Mouse (Mus musculus): Measurements from ENCODE around the gene Hnrnpc. TPM values are rescaled to one million over a fixed set of nuclear protein-coding genes. Genes with fewer than 3 reads are reported as not detected.

Gene Hnrnpc
- total and polyA plus RNA-seq, 3 experiments, result 274 to 813 (median 370) TPM

GRCm38 (mm10) chr14:52039332-52039731 lies 64.5 kb downstream of the Hnrnpc start:
- H3K9me3 ChIP-seq (replicated peaks; ENCODE audit: low read length), result no peaks in the 10 kb centered on the region
- in situ Hi-C loops (cut with MboI; ENCODE audit: low pct_ligation_motif_present, low pct_unique_long_range_greater_than_20kb, low sequenced_read_pairs), result no loop called here
- no peak overlapping the region for H3K27ac ChIP-seq (ENCODE audit: insufficient read depth, low read depth)
- DNase-seq (ENCODE audit: extremely low read depth), result no peak
- H3K27me3 ChIP-seq (replicated peaks), result peaks cover 4% of the 10 kb centered on the region
- H3K4me1 ChIP-seq (ENCODE audit: control insufficient read depth in 1 of 2, insufficient read depth in 2 of 2), result peaks cover 0 to 4% of the 10 kb centered on the region in 2 experiments; a peak in 1 of 4 replicates
- dilution Hi-C loops (cut with MboI; ENCODE audit: extremely low pct_ligation_motif_present, extremely low pct_unique_long_range_greater_than_20kb, low sequenced_read_pairs), result no loop called here
- no peak for TF ChIP-seq ZC3H11A (IDR thresholded peaks at IDR 0.05; ENCODE audit: low read depth, low read length)
- no peak for TF ChIP-seq PAX5 (IDR thresholded peaks at IDR 0.05; ENCODE audit: low read length)
- no peak for TF ChIP-seq SMC3 (IDR thresholded peaks at IDR 0.05; ENCODE audit: low read depth, low read length)
- no peak for TF ChIP-seq ZNF384 (IDR thresholded peaks at IDR 0.05; ENCODE audit: low read depth, low read length)
- no peak for TF ChIP-seq TCF12 (IDR thresholded peaks at IDR 0.05; ENCODE audit: low read depth, low read length)
- TF ChIP-seq POLR2A (IDR thresholded peaks at IDR 0.05; ENCODE audit: low read depth, low read length), result no peak
- no peak for TF ChIP-seq JUN (IDR thresholded peaks at IDR 0.05; ENCODE audit: insufficient read depth, low read depth, low read length)
- no peak for TF ChIP-seq MAX (IDR thresholded peaks at IDR 0.05; ENCODE audit: low read length)
- no peak for TF ChIP-seq CHD1 (IDR thresholded peaks at IDR 0.05; ENCODE audit: low read depth, low read length)
- TF ChIP-seq TBP (conservative IDR thresholded peaks at IDR 0.05; ENCODE audit: low read depth, low read length), result no peak
- TF ChIP-seq MAZ (IDR thresholded peaks at IDR 0.05; ENCODE audit: low read depth, low read length), result no peak
- TF ChIP-seq HCFC1 (IDR thresholded peaks at IDR 0.05; ENCODE audit: low read depth, low read length), result no peak
- no peak for TF ChIP-seq BHLHE40 (IDR thresholded peaks at IDR 0.05; ENCODE audit: low read depth, low read length)
- no peaks in the 10 kb centered on the region for H3K36me3 ChIP-seq (replicated peaks in 1 of 2; ENCODE audit: control insufficient read depth in 1 of 2, insufficient read depth in 1 of 2, low read length in 1 of 2)
- H3K4me3 ChIP-seq (replicated peaks in 1 of 3; ENCODE audit: low read depth in 2 of 3, low read length in 2 of 3, poor library complexity in 1 of 3), result no peak overlapping the region
- H3K4me2 ChIP-seq (ENCODE audit: insufficient read depth, low read depth, poor library complexity, severe bottlenecking), result no peak overlapping the region
- no peak overlapping the region for H3K9ac ChIP-seq (ENCODE audit: insufficient read depth, low read depth)
- H3K79me2 ChIP-seq (replicated peaks; ENCODE audit: control insufficient read depth, extremely low read depth, insufficient read depth, poor library complexity, severe bottlenecking), result no peaks in the 10 kb centered on the region

- no peaks in the 10 kb centered on the region for H3K4me1 ChIP-seq (ENCODE audit: control insufficient read depth in 1 of 2, insufficient read depth in 2 of 2)
- dilution Hi-C loops (cut with MboI; ENCODE audit: extremely low pct_ligation_motif_present, extremely low pct_unique_long_range_greater_than_20kb, low sequenced_read_pairs) (no loop called here), in situ Hi-C loops (cut with MboI; ENCODE audit: low pct_ligation_motif_present, low pct_unique_long_range_greater_than_20kb, low sequenced_read_pairs) (no loop called here)
- H3K4me2 ChIP-seq (ENCODE audit: insufficient read depth, low read depth, poor library complexity, severe bottlenecking), result no peak overlapping the region
- no peaks in the 10 kb centered on the region for H3K9me3 ChIP-seq (replicated peaks; ENCODE audit: low read length)
- no peak overlapping the region for H3K27ac ChIP-seq (ENCODE audit: insufficient read depth, low read depth)
- H3K27me3 ChIP-seq (replicated peaks), result peaks cover 3% of the 10 kb centered on the region
- H3K9ac ChIP-seq (ENCODE audit: insufficient read depth, low read depth), result no peak overlapping the region
- TF ChIP-seq ELF1 (IDR thresholded peaks at IDR 0.05; ENCODE audit: low read depth, low read length) (no peak), IRF4 (IDR thresholded peaks at IDR 0.05; ENCODE audit: low read depth, low read length) (no peak), GABPA (IDR thresholded peaks at IDR 0.05; ENCODE audit: insufficient replicate concordance, low read depth, low read length) (no peak), ETS1 (conservative IDR thresholded peaks at IDR 0.05; ENCODE audit: low read depth, low read length) (no peak), MYC (IDR thresholded peaks at IDR 0.05; ENCODE audit: low read depth, low read length) (no peak), MEF2A (IDR thresholded peaks at IDR 0.05; ENCODE audit: borderline replicate concordance, low read depth, low read length) (no peak), USF1 (IDR thresholded peaks at IDR 0.05; ENCODE audit: low read depth, low read length) (no peak), HCFC1 (IDR thresholded peaks at IDR 0.05; ENCODE audit: low read depth, low read length) (no peak), EP300 (IDR thresholded peaks at IDR 0.05; ENCODE audit: low read length) (no peak), MAFK (IDR thresholded peaks at IDR 0.05; ENCODE audit: insufficient replicate concordance, low read length) (no peak), E2F4 (IDR thresholded peaks at IDR 0.05; ENCODE audit: insufficient replicate concordance, low read depth, low read length) (no peak)
- no peaks in the 10 kb centered on the region for H3K79me2 ChIP-seq (replicated peaks; ENCODE audit: control insufficient read depth, extremely low read depth, insufficient read depth, poor library complexity, severe bottlenecking)
- DNase-seq (ENCODE audit: extremely low read depth), result no peak
- H3K36me3 ChIP-seq (replicated peaks in 1 of 2; ENCODE audit: control insufficient read depth in 1 of 2, insufficient read depth in 1 of 2, low read length in 1 of 2), result no peaks in the 10 kb centered on the region
- H3K4me3 ChIP-seq (replicated peaks in 1 of 3; ENCODE audit: low read depth in 2 of 3, low read length in 2 of 3, poor library complexity in 1 of 3), result no peak overlapping the region
Measured at GRCm38 (mm10) chr14:52035926-52036325, 67.9 kb downstream of the Hnrnpc start.

All from CH12.LX (cell line).